Mouse (Mus musculus) liver, adult 2 months (tissue): ENCODE measurements at regions not wholly inside any gene's neighbourhood (a gene's known extent, or its start where the extent isn't known, plus 50 kb on each side); places are given as distances from the start of the nearest gene placed in this dataset.

Source experiments
- DNase-seq: peaks from one replicate; pipeline ENCODE4 v3.0.0-alpha.2; 2011; ENCODE audit warnings: low read depth, low spot score; ENCODE audit errors: extremely low read depth
- H3K27ac ChIP-seq: fragments of 200-500 bp; replicated peaks from 2 replicates; pipeline ENCODE4 v1.5.1; 2012; ENCODE audit warnings: low read depth, mild to moderate bottlenecking, control low read depth, inconsistent platforms, low read length; ENCODE audit not compliant: insufficient read depth
- H3K27me3 ChIP-seq: fragments of 200-500 bp; 2 replicates; pipeline ENCODE4 v1.6.1; 2012; ENCODE audit warnings: mild to moderate bottlenecking, moderate library complexity, low read length, inconsistent platforms; ENCODE audit not compliant: control insufficient read depth, insufficient read depth
- H3K36me3 ChIP-seq: fragments of 200-500 bp; 2 replicates; pipeline ENCODE4 v1.6.1; 2012; ENCODE audit warnings: low read length, inconsistent platforms; ENCODE audit not compliant: control insufficient read depth, insufficient read depth
- H3K4me1 ChIP-seq: fragments of 200-500 bp; 2 replicates; pipeline ENCODE4 v1.6.1; 2011; ENCODE audit warnings: low read length; ENCODE audit not compliant: control insufficient read depth, insufficient read depth
- H3K4me3 ChIP-seq: fragments of 200-500 bp; 2 replicates; pipeline ENCODE4 v1.5.1; 2011; ENCODE audit warnings: low read depth, mild to moderate bottlenecking, control low read depth, low read length, moderate library complexity; ENCODE audit not compliant: insufficient read depth
- H3K79me2 ChIP-seq: fragments of 200-500 bp; 2 replicates; pipeline ENCODE4 v1.6.1; 2012; ENCODE audit warnings: inconsistent platforms, mild to moderate bottlenecking, low read length, moderate library complexity; ENCODE audit not compliant: control insufficient read depth, insufficient read depth
- H3K9ac ChIP-seq: fragments of 200-500 bp; 2 replicates; pipeline ENCODE4 v1.6.1; 2012; ENCODE audit warnings: low read depth, mild to moderate bottlenecking, control low read depth, inconsistent platforms, low read length
- CTCF ChIP-seq: fragments of 200-500 bp; IDR thresholded peaks from 2 replicates; pipeline ENCODE4 v1.5.1; 2011; ENCODE audit warnings: low read depth, low read length, control low read depth
- POLR2A ChIP-seq: fragments of 200-500 bp; IDR thresholded peaks from 2 replicates; pipeline ENCODE4 v1.6.1; 2011; ENCODE audit warnings: low read length, control low read depth; ENCODE audit not compliant: insufficient read depth; ENCODE audit errors: extremely low read depth
- WGBS: fragments of 180-500 bp; shearing (Covaris S2); methylation state at CpG from one replicate; pipeline ENCODE4 v1.1.7; 2018; 5-methylcytosine and 5-hydroxymethylcytosine counted together

DNA sequence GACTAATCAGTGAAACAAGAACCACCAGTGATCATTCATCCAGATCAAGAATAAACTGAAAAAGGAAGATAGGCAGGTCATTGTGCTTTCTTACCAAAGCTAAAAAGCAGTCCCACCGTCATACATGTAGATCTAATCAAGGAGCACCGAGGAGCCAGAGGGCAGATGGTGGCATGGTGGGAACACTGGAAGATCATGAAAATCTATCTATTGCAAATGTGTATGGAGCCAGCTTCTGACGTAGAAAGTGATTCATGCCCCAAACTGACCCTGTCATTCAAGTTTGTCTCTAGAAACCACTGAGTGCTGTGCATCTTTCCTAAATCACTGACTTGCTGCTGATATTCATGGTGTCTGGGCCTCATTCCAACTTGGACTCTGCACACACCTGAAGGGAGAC lies 299.0 kb upstream of the Irx4 start:
- no peaks in the 10 kb centered on the region for H3K4me1 ChIP-seq
- no peak overlapping the region for H3K27ac ChIP-seq
- no peaks in the 10 kb centered on the region for H3K79me2 ChIP-seq
- WGBS, result 88% methylated on average over 3 of the region's 3 CpGs
- H3K27me3 ChIP-seq, result no peaks in the 10 kb centered on the region
- H3K9ac ChIP-seq, result no peak overlapping the region
- H3K4me3 ChIP-seq, result no peak overlapping the region
- no peak for DNase-seq
- TF ChIP-seq CTCF (no peak), POLR2A (no peak)
- no peaks in the 10 kb centered on the region for H3K36me3 ChIP-seq

DNA sequence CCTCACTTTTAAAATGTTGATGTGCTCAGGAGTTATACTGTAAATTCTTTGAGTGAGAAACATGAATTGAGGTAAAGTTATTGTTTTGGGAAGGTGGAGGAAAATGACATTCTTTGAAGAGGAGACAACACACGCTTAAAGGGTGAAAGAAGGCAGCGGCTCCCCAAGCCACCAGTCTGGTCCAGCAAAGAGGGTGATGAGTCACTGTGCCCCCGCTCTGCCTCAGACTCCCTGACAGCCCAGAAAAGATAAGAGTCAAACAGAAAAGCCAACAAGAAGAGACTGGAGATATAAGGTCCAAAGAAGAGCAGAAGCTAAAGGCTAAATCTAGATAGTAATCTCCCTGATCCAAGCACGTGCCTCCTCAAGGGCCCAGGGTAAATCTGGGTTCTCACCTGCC lies 288.1 kb upstream of the Irx4 start:
- no peak for DNase-seq
- H3K4me3 ChIP-seq, result no peak overlapping the region
- H3K36me3 ChIP-seq, result no peaks in the 10 kb centered on the region
- 71% methylated on average over 4 of the region's 4 CpGs for WGBS
- no peak overlapping the region for H3K27ac ChIP-seq
- H3K79me2 ChIP-seq, result no peaks in the 10 kb centered on the region
- H3K9ac ChIP-seq, result no peak overlapping the region
- H3K4me1 ChIP-seq, result no peaks in the 10 kb centered on the region
- no peaks in the 10 kb centered on the region for H3K27me3 ChIP-seq
- no peak for TF ChIP-seq CTCF
- no peak for TF ChIP-seq POLR2A

DNA sequence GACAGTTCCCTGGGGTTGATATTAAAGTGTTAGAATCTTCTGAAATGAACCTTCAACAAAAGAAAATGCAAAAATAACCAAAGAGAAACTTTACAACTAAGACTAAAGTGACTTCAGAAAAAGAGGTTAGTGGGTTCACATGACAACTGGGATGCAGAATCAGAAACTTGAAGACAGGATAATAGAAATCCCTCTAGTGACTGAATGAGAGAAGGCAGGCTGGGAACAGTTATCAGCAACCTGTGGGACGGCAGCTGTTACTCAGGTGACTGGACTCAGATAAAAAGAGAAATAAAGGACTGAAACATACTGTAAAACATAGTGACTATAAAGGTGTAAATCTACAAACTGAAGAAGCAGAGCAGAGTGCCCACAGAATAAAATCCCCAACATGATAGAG lies 287.4 kb upstream of the Irx4 start:
- no peaks in the 10 kb centered on the region for H3K36me3 ChIP-seq
- H3K27ac ChIP-seq, result no peak overlapping the region
- no peak for TF ChIP-seq POLR2A
- TF ChIP-seq CTCF, result no peak
- H3K79me2 ChIP-seq, result no peaks in the 10 kb centered on the region
- H3K4me3 ChIP-seq, result no peak overlapping the region
- no peaks in the 10 kb centered on the region for H3K4me1 ChIP-seq
- DNase-seq, result no peak
- H3K27me3 ChIP-seq, result no peaks in the 10 kb centered on the region
- no peak overlapping the region for H3K9ac ChIP-seq
- 37% methylated on average over 1 of the region's 1 CpGs for WGBS

DNA sequence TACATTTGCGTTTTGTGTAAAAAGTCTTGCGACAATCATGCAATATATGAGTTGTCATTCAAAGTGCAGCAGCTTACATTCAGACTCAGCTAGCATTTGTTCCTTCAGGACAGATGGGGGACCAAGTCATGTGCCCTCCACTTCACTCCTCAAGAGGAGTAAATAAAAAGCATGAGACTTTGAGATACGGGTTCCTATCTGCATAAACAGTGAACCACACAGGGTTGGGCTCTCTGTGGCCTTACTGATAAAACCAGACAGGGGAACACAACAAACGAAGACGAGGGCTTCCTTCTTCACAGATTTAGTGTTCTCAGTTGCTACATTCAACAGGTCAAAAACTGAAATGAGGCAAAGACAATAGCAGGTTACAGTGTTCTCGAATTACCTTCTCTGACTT lies 283.1 kb upstream of the Irx4 start:
- H3K9ac ChIP-seq, result no peak overlapping the region
- DNase-seq, result no peak
- H3K4me3 ChIP-seq, result no peak overlapping the region
- H3K27me3 ChIP-seq, result no peaks in the 10 kb centered on the region
- no peaks in the 10 kb centered on the region for H3K79me2 ChIP-seq
- H3K36me3 ChIP-seq, result no peaks in the 10 kb centered on the region
- TF ChIP-seq CTCF (no peak), POLR2A (no peak)
- H3K27ac ChIP-seq, result no peak overlapping the region
- WGBS, result 62% methylated on average over 6 of the region's 6 CpGs
- no peaks in the 10 kb centered on the region for H3K4me1 ChIP-seq

DNA sequence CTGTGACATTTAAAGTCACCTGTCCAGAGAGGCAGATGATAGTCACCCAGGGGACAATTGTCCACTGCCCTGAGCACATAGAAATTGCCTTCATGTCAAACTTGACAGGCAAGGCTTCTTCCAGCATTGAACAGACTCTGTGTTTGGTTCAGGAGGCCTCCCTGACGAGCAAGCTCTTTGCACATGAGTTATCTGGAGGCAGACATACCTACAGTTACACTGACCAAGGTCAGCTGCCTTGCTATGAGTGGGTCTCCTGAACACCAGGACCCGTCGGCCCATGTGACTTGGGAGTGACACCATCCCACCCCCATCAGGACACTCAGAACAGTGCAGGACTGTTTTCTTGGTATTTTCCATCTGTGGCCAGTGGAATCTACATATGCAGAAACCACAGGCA lies 282.3 kb upstream of the Irx4 start:
- 57% methylated on average over 3 of the region's 3 CpGs for WGBS

DNA sequence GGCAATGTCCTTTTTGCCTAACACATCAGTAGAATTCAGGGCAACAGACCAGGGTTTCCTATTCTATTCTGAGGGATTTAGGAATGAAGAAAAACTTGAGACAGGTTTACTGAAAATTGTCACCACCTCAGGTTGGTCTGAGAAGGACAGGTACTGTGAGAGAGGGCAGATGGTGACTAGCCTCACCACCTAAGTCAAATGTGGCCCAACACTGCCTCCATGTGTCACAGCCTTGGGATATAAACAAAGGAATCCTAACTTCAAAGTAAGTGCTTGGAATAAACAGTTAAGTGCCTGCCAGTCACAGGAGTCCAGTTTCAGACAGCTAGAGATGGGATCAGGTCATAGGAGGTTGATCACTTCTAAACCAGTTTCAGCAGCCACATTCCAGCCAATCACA lies 281.3 kb upstream of the Irx4 start:
- H3K9ac ChIP-seq, result no peak overlapping the region
- TF ChIP-seq POLR2A, result no peak
- no peak for TF ChIP-seq CTCF
- H3K27me3 ChIP-seq, result no peaks in the 10 kb centered on the region
- no peaks in the 10 kb centered on the region for H3K79me2 ChIP-seq
- H3K27ac ChIP-seq, result no peak overlapping the region
- no peaks in the 10 kb centered on the region for H3K36me3 ChIP-seq
- H3K4me3 ChIP-seq, result no peak overlapping the region
- no peaks in the 10 kb centered on the region for H3K4me1 ChIP-seq
- DNase-seq, result no peak

More for the DNA sequence above, 282.3 kb upstream of the Irx4 start:
- Histone ChIP-seq H3K4me3 (no peak overlapping the region), H3K79me2 (no peaks in the 10 kb centered on the region), H3K27ac (no peak overlapping the region), H3K36me3 (no peaks in the 10 kb centered on the region), H3K4me1 (no peaks in the 10 kb centered on the region), H3K9ac (no peak overlapping the region), H3K27me3 (no peaks in the 10 kb centered on the region)
- DNase-seq, result no peak
- TF ChIP-seq POLR2A, result no peak
- no peak for TF ChIP-seq CTCF
